Mouse (Mus musculus) kidney, adult 11 months (tissue): ENCODE measurements around the gene Serpinb8.
A peak's percentile ranks its signal among the peaks of the same experiment; 100 is the strongest.

Experiments
- DNase-seq: peaks from one replicate; pipeline ENCODE4 v3.0.0; 2022

The Serpinb8 gene

DNA sequence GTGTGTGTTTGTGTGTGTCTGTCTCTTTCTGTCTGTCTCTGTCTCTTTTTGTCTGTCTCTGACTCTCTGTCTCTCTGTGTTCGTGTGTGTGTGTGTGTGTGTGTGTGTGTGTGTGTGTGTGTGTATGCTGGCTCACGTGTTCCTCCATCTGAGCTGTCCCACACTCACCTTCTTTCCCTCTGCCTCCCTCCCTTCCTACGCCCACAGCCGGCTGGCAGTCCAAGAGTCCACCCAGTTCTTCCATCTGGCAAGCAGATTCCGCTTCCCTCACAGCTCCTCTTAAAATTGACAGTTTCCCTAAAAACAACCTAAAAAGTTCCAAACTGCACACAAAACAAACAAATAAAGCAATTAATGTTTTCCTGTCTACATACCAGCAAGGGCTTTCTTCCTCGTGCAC, 55.3 kb downstream of the Serpinb8 start:
- peak; percentile 69 for DNase-seq

DNA sequence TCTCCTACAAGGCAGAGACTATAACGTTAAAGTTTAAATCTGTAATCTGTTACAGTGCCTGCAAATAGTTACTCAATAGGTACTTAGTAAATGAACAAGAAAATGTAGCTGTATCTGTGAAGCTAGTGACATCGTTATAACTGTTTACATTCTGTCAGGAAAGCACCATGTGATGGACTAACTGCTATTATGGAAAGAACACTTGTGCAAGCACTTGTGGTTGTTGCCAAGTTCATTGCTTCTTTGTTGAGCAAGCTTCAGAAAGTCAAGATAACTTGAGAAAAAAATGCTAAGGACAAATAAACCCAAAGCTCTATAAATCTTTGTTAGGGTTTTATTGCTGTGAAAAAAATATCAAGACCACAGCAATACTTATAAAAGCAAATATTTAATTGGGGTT, 67.9 kb downstream of the Serpinb8 start:
- no peak for DNase-seq
